ENCODE assay signal across 10 mouse cellular contexts in the genomic region with DNA sequence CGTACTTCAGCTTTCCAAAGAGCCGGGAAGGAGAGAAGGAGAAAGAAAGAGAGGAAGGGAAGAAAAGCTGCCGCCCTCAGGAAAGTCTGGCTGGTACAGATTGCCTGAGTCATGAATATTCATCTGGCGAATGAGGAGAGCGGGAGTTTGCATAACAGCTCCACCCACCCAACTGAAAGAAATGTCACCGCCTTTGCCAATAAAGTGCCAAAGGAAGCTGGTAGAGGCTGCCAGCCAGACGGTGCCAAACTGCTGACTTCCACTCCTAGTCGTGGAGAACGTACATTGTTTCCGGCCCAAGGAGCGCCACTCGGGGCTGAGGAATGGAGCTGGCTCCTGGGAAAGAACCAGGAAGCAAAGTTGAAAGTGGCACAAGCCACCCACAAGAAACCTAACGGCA. TPM values are rescaled to one million over a fixed set of nuclear protein-coding genes. Genes with fewer than 3 reads are reported as not detected.
DNase-seq lines count a peak whose midpoint lies in the region; ATAC-seq and TF ChIP-seq lines count a peak whose summit lies in the region.
"Had no signal": no experiment of that assay in that cellular context is flagged by ENCODE, and none has a peak within 500 bp of the region (broad histone marks: within the 10 kb centered on the region; RNA-seq: fewer than 3 reads in every experiment).

No protein-coding gene starts in this region.

- 3% methylated on average over 13 of the region's 13 CpGs for WGBS in cerebellum, adult 2 months

- no peak for ATAC-seq in megakaryocyte, adult 5-6 weeks (ENCODE audit: poor library complexity, severe bottlenecking)
- ATAC-seq in activated CD4-positive, CD25-positive, alpha-beta regulatory T cell, adult 4 months: no peak

- no peaks in the 10 kb centered on the region for H3K4me1 ChIP-seq in megakaryocyte, embryonic 14.5 days
- H3K4me1 ChIP-seq in cerebellum, adult 2 months (ENCODE audit: control insufficient read depth, insufficient read depth, low read length): no peaks in the 10 kb centered on the region; the same call in 1 of the 2 replicates

- peaks cover 39% of the 10 kb centered on the region for H3K27me3 ChIP-seq in megakaryocyte, embryonic 14.5 days (replicated peaks)
- H3K27me3 ChIP-seq in cerebellum, adult 2 months (ENCODE audit: control insufficient read depth, insufficient read depth, low read length): no peaks in the 10 kb centered on the region; the same call in 1 of the 2 replicates

- DNase-seq in cerebellum, adult 2 months: peak; percentile 19 to 46
- peak; percentile 48 to 59 for DNase-seq in frontal cortex, postnatal 25 days (ENCODE audit: low spot score in 2 of 2)
- DNase-seq in layer of hippocampus, adult 2 months (ENCODE audit: low spot score in 2 of 2): peak; percentile 78 to 91
- peak; percentile 24 for DNase-seq in lung, postnatal 10 days
- DNase-seq in testis, postnatal 10 days (ENCODE audit: low spot score): no peak

- no peak for TF ChIP-seq POLR2A in cerebellum, adult 2 months (IDR thresholded peaks at IDR 0.05; ENCODE audit: borderline replicate concordance, insufficient read depth, low read length)

- H3K27ac ChIP-seq in cerebellum, adult 2 months (ENCODE audit: insufficient read depth, low read length): no peak overlapping the region
- H3K27ac ChIP-seq in layer of hippocampus, adult 2 months: peak overlapping the region; percentile 88

- H3K9me3 ChIP-seq in megakaryocyte, embryonic 14.5 days: no peaks in the 10 kb centered on the region

- H3K36me3 ChIP-seq in megakaryocyte, embryonic 14.5 days (replicated peaks; ENCODE audit: low read length): no peaks in the 10 kb centered on the region

- peak overlapping the region; percentile 29 for H3K4me3 ChIP-seq in megakaryocyte, embryonic 14.5 days (replicated peaks)
- H3K4me3 ChIP-seq in cerebellum, adult 2 months (replicated peaks; ENCODE audit: insufficient read depth, low read depth, low read length): no peak overlapping the region
- peak overlapping the region; percentile 23; the same call in 1 of the 2 replicates for H3K4me3 ChIP-seq in layer of hippocampus, adult 2 months

- TF ChIP-seq CTCF in cerebellum, adult 2 months (IDR thresholded peaks at IDR 0.05; ENCODE audit: borderline replicate concordance, insufficient read depth, low read depth, low read length): no peak
- TF ChIP-seq CTCF in layer of hippocampus, adult 2 months (conservative IDR thresholded peaks at IDR 0.05): 0 out of 2 replicates have a peak, but pooled peaks have one; percentile 10

RNA-seq across cellular contexts. Expression of a gene that starts 15.7 kb away (rescaled TPM):
- polyA plus RNA-seq in megakaryocyte, embryonic 14.5 days (2012; ENCODE audit: insufficient read depth, low replicate concordance): 0.36 TPM in 1 of 2 replicates, not detected in the other
- total RNA-seq in megakaryocyte, adult 5-6 weeks (2015): not detected in 2 replicates
- not detected in 2 replicates for total RNA-seq in megakaryocyte, adult 5-6 weeks (2017)
- polyA plus RNA-seq in cerebellum, adult 2 months (2012; rRNA removed): not detected in 2 replicates
- 1 to 10 TPM in 1 of 2 experiments, under 1 TPM in 1; 0.98 to 2.3 TPM for total RNA-seq in layer of hippocampus, adult 2 months (2021)
- polyA plus RNA-seq in activated CD4-positive, CD25-positive, alpha-beta regulatory T cell, adult 4 months (2017; shearing (Covaris generic)): not detected
- polyA plus RNA-seq: limb, embryonic 11.5 days; small intestine, adult 2 months had no signal
